Mouse (Mus musculus): ENCODE results near the gene Trim72.

The Trim72 gene

GRCm38 (mm10) chr7:128003688-128004087 lies at the start of gene Trim72:
Gene Trim72 (plus strand): TSS chr7:128003949.
- no peak for DNase-seq (ENCODE audit: low spot score in 2 of 2)

GRCm38 (mm10) chr7:127959364-127959763 lies 44.4 kb upstream of the Trim72 start:
- DNase-seq (ENCODE audit: low spot score in 2 of 2) = no peak

GRCm38 (mm10) chr7:127966371-127966918 lies 37.3 kb upstream of the Trim72 start:
- DNase-seq (ENCODE audit: low spot score in 2 of 2) = no peak

- DNase-seq (ENCODE audit: low spot score in 2 of 2) = peak; percentile 90 to 96
Measured at GRCm38 (mm10) chr7:127967004-127967921, 36.5 kb upstream of the Trim72 start, which contains the start of gene Fus. Gene Fus (plus strand): TSS chr7:127967457.

GRCm38 (mm10) chr7:127967922-127968828 lies 35.6 kb upstream of the Trim72 start:
- DNase-seq (ENCODE audit: low spot score in 2 of 2) = peak; percentile 59 to 61

GRCm38 (mm10) chr7:127974413-127974930 lies 29.3 kb upstream of the Trim72 start:
- DNase-seq (ENCODE audit: low spot score in 2 of 2) = no peak

- DNase-seq (ENCODE audit: low spot score in 2 of 2) = no peak
Measured at GRCm38 (mm10) chr7:127978856-127979255, 24.9 kb upstream of the Trim72 start.

GRCm38 (mm10) chr7:127980606-127981005 lies 23.1 kb upstream of the Trim72 start:
- DNase-seq (ENCODE audit: low spot score in 2 of 2) = no peak

- no peak for DNase-seq (ENCODE audit: low spot score in 2 of 2)
Measured at GRCm38 (mm10) chr7:127988904-127989303, 14.8 kb upstream of the Trim72 start.

- peak; percentile 42 to 61 for DNase-seq (ENCODE audit: low spot score in 2 of 2)
Measured at GRCm38 (mm10) chr7:127991643-127992487, 11.9 kb upstream of the Trim72 start.

GRCm38 (mm10) chr7:127992488-127993340 lies 11.0 kb upstream of the Trim72 start:
- DNase-seq (ENCODE audit: low spot score in 2 of 2) = no peak

- DNase-seq (ENCODE audit: low spot score in 2 of 2) = peak; percentile 62
Measured at GRCm38 (mm10) chr7:127993341-127993977, 10.3 kb upstream of the Trim72 start, which contains the start of gene Pycard. Gene Pycard (minus strand): TSS chr7:127993867.

GRCm38 (mm10) chr7:127999436-127999835 lies 4.3 kb upstream of the Trim72 start:
- no peak for DNase-seq (ENCODE audit: low spot score in 2 of 2)

- DNase-seq (ENCODE audit: low spot score in 2 of 2) = no peak
Measured at GRCm38 (mm10) chr7:128000068-128000950, 3.4 kb upstream of the Trim72 start.

- DNase-seq (ENCODE audit: low spot score in 2 of 2) = no peak
Measured at GRCm38 (mm10) chr7:128003098-128003497, 651 bp upstream of the Trim72 start.

- DNase-seq (ENCODE audit: low spot score in 2 of 2) = no peak
Measured at GRCm38 (mm10) chr7:128004150-128004486, 369 bp downstream of the Trim72 start.

- DNase-seq (ENCODE audit: low spot score in 2 of 2) = peak; percentile 67 to 81
Measured at GRCm38 (mm10) chr7:128004487-128005362, 976 bp downstream of the Trim72 start.
